In genomic region chr15:98055246-98055645, GRCm38 (mm10) we compare ENCODE assay signal across 9 mouse cellular contexts. TPM values are rescaled to one million over a fixed set of nuclear protein-coding genes. Genes with fewer than 3 reads are reported as not detected.
A peak's percentile ranks its signal among the peaks of the same experiment; 100 is the strongest.
DNase-seq lines count a peak whose midpoint lies in the region; ATAC-seq and TF ChIP-seq lines count a peak whose summit lies in the region.
"Had no signal": no experiment of that assay in that cellular context is flagged by ENCODE, and none has a peak within 500 bp of the region (broad histone marks: within the 10 kb centered on the region; RNA-seq: fewer than 3 reads in every experiment).

No protein-coding gene starts in this region.

- WGBS in kidney, adult 2 months = 42% methylated on average over 5 of the region's 5 CpGs
- 29% methylated on average over 5 of the region's 5 CpGs for WGBS in forebrain, embryonic 12.5 days

- H3K9me3 ChIP-seq in E14TG2a.4 (ENCODE audit: low read length) = no peaks in the 10 kb centered on the region
- no peaks in the 10 kb centered on the region for H3K9me3 ChIP-seq in forebrain, embryonic 12.5 days
- H3K9me3 ChIP-seq: neural tube, embryonic 13.5 days had no signal

- H3K9ac ChIP-seq in forebrain, embryonic 12.5 days = no peak overlapping the region
- H3K9ac ChIP-seq: neural tube, embryonic 13.5 days had no signal

- TF ChIP-seq CTCF in kidney, adult 2 months (conservative IDR thresholded peaks at IDR 0.05; ENCODE audit: insufficient read depth, insufficient read length, low read depth, low read length) = peak; percentile 58
- peak; percentile 43 for TF ChIP-seq CTCF in E14TG2a.4 (conservative IDR thresholded peaks at IDR 0.05; ENCODE audit: low read length)

- ATAC-seq in forebrain, embryonic 12.5 days (ENCODE audit: low FRiP score) = peak; percentile 46; the same call in 1 of the 2 replicates

- peaks cover 2% of the 10 kb centered on the region for H3K36me3 ChIP-seq in kidney, adult 2 months (ENCODE audit: control insufficient read depth, insufficient read depth, low read length)
- peaks cover 79% of the 10 kb centered on the region for H3K36me3 ChIP-seq in E14TG2a.4 (ENCODE audit: insufficient read depth, low read length)
- peaks cover 53% of the 10 kb centered on the region for H3K36me3 ChIP-seq in forebrain, embryonic 12.5 days (replicated peaks)

- H3K4me2 ChIP-seq in forebrain, embryonic 12.5 days = no peak overlapping the region
- H3K4me2 ChIP-seq: neural tube, embryonic 13.5 days had no signal

- H3K27me3 ChIP-seq in kidney, adult 2 months (replicated peaks; ENCODE audit: control insufficient read depth, insufficient read depth, low read length) = no peaks in the 10 kb centered on the region
- H3K27me3 ChIP-seq in E14TG2a.4 (ENCODE audit: insufficient read depth, low read length) = no peaks in the 10 kb centered on the region
- no peaks in the 10 kb centered on the region for H3K27me3 ChIP-seq in forebrain, embryonic 12.5 days
- H3K27me3 ChIP-seq: neural tube, embryonic 13.5 days had no signal

- no peak for TF ChIP-seq POLR2A in kidney, adult 2 months (IDR thresholded peaks at IDR 0.05; ENCODE audit: low read depth, low read length)

- H3K27ac ChIP-seq in kidney, adult 2 months (ENCODE audit: insufficient read depth, low read depth, low read length) = no peak overlapping the region
- no peak overlapping the region for H3K27ac ChIP-seq in forebrain, embryonic 12.5 days
- H3K27ac ChIP-seq: neural tube, embryonic 13.5 days had no signal

- DNase-seq in kidney, adult 2 months = peak; percentile 33
- DNase-seq in kidney, adult 11 months = no peak
- DNase-seq in ZHBTc4 (ENCODE audit: low read depth, low spot score) = peak; percentile 87
- peak; percentile 26 for DNase-seq in layer of hippocampus, adult 9-11 months
- peak; percentile 50 for DNase-seq in testis, postnatal 14 days (ENCODE audit: low spot score)
- no peak for DNase-seq in ovary, postnatal 36 days (ENCODE audit: low spot score)

- no peak overlapping the region for H3K4me3 ChIP-seq in kidney, adult 2 months (ENCODE audit: insufficient read depth, low read depth, low read length)
- no peak overlapping the region for H3K4me3 ChIP-seq in E14TG2a.4 (replicated peaks; ENCODE audit: low read length)
- no peak overlapping the region for H3K4me3 ChIP-seq in forebrain, embryonic 12.5 days (replicated peaks)
- H3K4me3 ChIP-seq: neural tube, embryonic 13.5 days had no signal

- no peaks in the 10 kb centered on the region for H3K4me1 ChIP-seq in kidney, adult 2 months (ENCODE audit: control insufficient read depth, insufficient read depth, low read length)
- H3K4me1 ChIP-seq in E14TG2a.4 (replicated peaks; ENCODE audit: low read depth, low read length) = no peaks in the 10 kb centered on the region
- H3K4me1 ChIP-seq in forebrain, embryonic 12.5 days = peaks cover 3% of the 10 kb centered on the region; the same call in 1 of the 2 replicates
- H3K4me1 ChIP-seq: neural tube, embryonic 13.5 days had no signal

RNA-seq across cellular contexts. Expression of gene Pfkm, which starts 37.1 kb away (rescaled TPM):
- polyA plus RNA-seq in kidney, adult 2 months (2012; rRNA removed) = 44.8 and 56.2 TPM in 2 replicates
- 52.5 and 56.6 TPM in 2 replicates for polyA plus RNA-seq in forebrain, embryonic 12.5 days (2016; fragmentation: Nextera tagmentation; extraction: Ambion mirVana)

RNA-seq across cellular contexts. Expression of gene Senp1, which starts 38.3 kb away (rescaled TPM):
- 7.9 and 8.1 TPM in 2 replicates for polyA plus RNA-seq in kidney, adult 2 months (2012; rRNA removed)
- polyA plus RNA-seq in forebrain, embryonic 12.5 days (2016; fragmentation: Nextera tagmentation; extraction: Ambion mirVana) = 39.6 and 44.3 TPM in 2 replicates

RNA-seq across cellular contexts. Expression of gene Col2a1, which starts 50.8 kb away (rescaled TPM):
- polyA plus RNA-seq in kidney, adult 2 months (2012; rRNA removed) = 0.01 TPM in 1 of 2 replicates, not detected in the other
- 112 and 122 TPM in 2 replicates for polyA plus RNA-seq in forebrain, embryonic 12.5 days (2016; fragmentation: Nextera tagmentation; extraction: Ambion mirVana)

Comparison
In these comparisons a context has a peak if more than half of its experiments do, and no peak if none do; other contexts are left out.
1. DNase-seq: peak in kidney, adult 2 months (single experiment), ZHBTc4 (single experiment), layer of hippocampus, adult 9-11 months (single experiment) and testis, postnatal 14 days (single experiment); none in kidney, adult 11 months (single experiment) and ovary, postnatal 36 days (single experiment).
2. RNA of gene Col2a1, which starts 50.8 kb away (polyA plus RNA-seq): 112 to 122 TPM in forebrain, embryonic 12.5 days; 0.01 TPM in kidney, adult 2 months; every median in the first group is over 100 times any median in the second.